Mouse (Mus musculus) testis, adult 2 months (tissue): ENCODE measurements at regions not wholly inside any gene's neighbourhood (a gene's known extent, or its start where the extent isn't known, plus 50 kb on each side); places are given as distances from the start of the nearest gene placed in this dataset.

ENCODE experiments used
- CTCF ChIP-seq: fragments of 200-500 bp; IDR thresholded peaks from 2 replicates; pipeline ENCODE4 v1.5.1; 2012; ENCODE audit warnings: low read depth, mild to moderate bottlenecking, inconsistent platforms, low read length, moderate library complexity; ENCODE audit not compliant: control insufficient read depth, insufficient read depth, insufficient replicate concordance
- POLR2A ChIP-seq: fragments of 200-500 bp; IDR thresholded peaks from 2 replicates; pipeline ENCODE4 v1.6.1; 2012; ENCODE audit warnings: low read depth, mild to moderate bottlenecking, inconsistent platforms, low read length, moderate library complexity; ENCODE audit not compliant: control insufficient read depth

DNA sequence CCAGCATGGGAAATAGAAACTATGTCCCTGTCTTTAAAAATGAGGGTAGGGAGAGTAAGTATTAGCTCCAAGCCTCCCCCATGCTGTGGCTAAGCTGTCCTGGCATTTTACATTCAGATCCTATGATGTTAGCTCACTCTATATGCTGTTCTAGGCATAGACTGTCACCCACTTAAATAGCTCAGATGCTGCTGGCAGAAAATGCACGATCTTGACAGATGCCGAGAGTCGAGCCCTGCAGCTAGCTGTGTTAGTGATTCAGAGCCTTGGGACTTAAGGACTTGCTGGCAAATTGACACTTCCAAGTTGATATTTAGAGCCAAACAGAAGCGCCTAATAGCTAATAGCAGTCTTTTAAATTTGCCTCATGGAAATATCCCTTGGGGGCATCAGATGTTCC, 399.9 kb downstream of the Tmem132b start:
- TF ChIP-seq POLR2A, result no peak
- TF ChIP-seq CTCF, result no peak
